Mouse (Mus musculus) embryonic fibroblast, embryonic 13.5 days (primary cell): ENCODE measurements around the gene Lin7c. TPM values are rescaled to one million over a fixed set of nuclear protein-coding genes. Genes with fewer than 3 reads are reported as not detected.

Source experiments
- H3K27ac ChIP-seq: 2 replicates; pipeline ENCODE4 v1.5.1; 2012; ENCODE audit warnings: low read length, control low read depth, inconsistent platforms; ENCODE audit not compliant: insufficient read depth
- H3K4me1 ChIP-seq: 2 replicates; pipeline ENCODE4 v1.6.1; 2011; ENCODE audit warnings: low read length; ENCODE audit not compliant: control insufficient read depth, insufficient read depth
- H3K4me3 ChIP-seq: 2 replicates; pipeline ENCODE4 v1.5.1; 2011; ENCODE audit warnings: mild to moderate bottlenecking, control low read depth, low read length; ENCODE audit not compliant: insufficient read depth
- CTCF ChIP-seq: IDR thresholded peaks from 2 replicates; pipeline ENCODE4 v1.5.1; 2011; ENCODE audit warnings: mild to moderate bottlenecking, control low read depth, low read length, moderate library complexity, borderline replicate concordance; ENCODE audit not compliant: insufficient read depth
- POLR2A ChIP-seq: IDR thresholded peaks from 2 replicates; pipeline ENCODE4 v1.6.1; 2011; ENCODE audit warnings: low read depth, mild to moderate bottlenecking, control low read depth, low read length, moderate library complexity
- polyA plus RNA-seq: library from polyadenylated mRNA; stranded (reverse); fragments of >200 nt; gene quantifications from 2 replicates; pipeline ENCODE4 v1.2.4, GENCODE M21; 2011; ENCODE audit warnings: low read depth; ENCODE audit not compliant: missing spikeins, insufficient read length

Lin7c gene
- polyA plus RNA-seq, 1 experiment: 40.6 TPM

GRCm38 (mm10) chr2:109935194-109935593, 44.5 kb downstream of the Lin7c start:
- H3K4me3 ChIP-seq: no peak overlapping the region
- no peak overlapping the region for H3K27ac ChIP-seq
- H3K4me1 ChIP-seq: peaks cover 4% of the 10 kb centered on the region; the same call in 1 of the 2 replicates
- TF ChIP-seq CTCF (no peak), POLR2A (no peak)

GRCm38 (mm10) chr2:109935754-109936409, 45.2 kb downstream of the Lin7c start:
- Histone ChIP-seq H3K27ac (no peak overlapping the region), H3K4me1 (peaks cover 4% of the 10 kb centered on the region; the same call in 1 of the 2 replicates), H3K4me3 (no peak overlapping the region)
- no peak for TF ChIP-seq POLR2A
- no peak for TF ChIP-seq CTCF

- no peak overlapping the region for H3K27ac ChIP-seq
- no peak overlapping the region for H3K4me3 ChIP-seq
- H3K4me1 ChIP-seq: peaks cover 4% of the 10 kb centered on the region; the same call in 1 of the 2 replicates
- TF ChIP-seq CTCF (no peak), POLR2A (no peak)
Observed at GRCm38 (mm10) chr2:109936410-109936755, 45.7 kb downstream of the Lin7c start.

GRCm38 (mm10) chr2:109941973-109942444, 51.4 kb downstream of the Lin7c start:
- no peak overlapping the region for H3K4me3 ChIP-seq
- no peaks in the 10 kb centered on the region for H3K4me1 ChIP-seq
- no peak overlapping the region for H3K27ac ChIP-seq
- TF ChIP-seq CTCF (no peak), POLR2A (no peak)

DNA sequence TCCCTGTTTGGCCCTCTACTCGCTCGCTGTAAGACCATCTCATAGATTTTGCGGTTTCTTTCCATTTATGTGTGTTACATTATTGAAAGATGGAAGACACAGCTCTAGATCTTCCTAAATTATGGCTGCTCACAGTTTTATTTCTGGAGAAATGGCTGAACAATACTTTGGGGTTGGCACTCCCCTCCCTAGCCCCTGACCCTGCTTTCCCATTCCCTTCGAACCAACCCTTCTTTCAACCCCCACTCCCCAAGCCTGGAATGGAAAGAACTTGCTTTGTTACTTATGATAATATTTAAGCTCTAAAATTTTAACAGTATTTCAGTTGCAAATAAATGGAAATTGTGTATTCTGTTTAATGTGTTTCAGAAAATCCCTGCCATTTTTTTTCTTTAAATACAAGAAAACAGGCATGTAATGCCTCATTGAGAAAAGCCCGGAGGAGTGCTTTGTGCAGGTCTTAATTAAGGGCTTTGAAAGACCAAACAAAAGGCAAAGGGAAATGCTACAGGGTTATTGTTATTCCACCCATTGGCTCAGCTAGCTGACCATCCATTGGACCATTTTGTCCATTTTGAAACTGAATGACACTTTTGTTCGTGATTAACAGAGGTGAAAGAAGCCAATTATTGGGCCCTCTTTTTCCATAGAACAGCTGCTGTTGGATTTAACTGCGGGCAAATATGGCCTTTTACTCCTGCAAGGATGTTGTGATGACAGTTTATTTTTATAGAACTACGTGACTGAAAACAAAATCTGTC, 52.3 kb downstream of the Lin7c start:
- H3K27ac ChIP-seq: no peak overlapping the region
- no peaks in the 10 kb centered on the region for H3K4me1 ChIP-seq
- H3K4me3 ChIP-seq: no peak overlapping the region
- TF ChIP-seq CTCF: no peak
- TF ChIP-seq POLR2A: no peak

- no peak overlapping the region for H3K27ac ChIP-seq
- TF ChIP-seq POLR2A (no peak), CTCF (no peak)
- H3K4me1 ChIP-seq: no peaks in the 10 kb centered on the region
- H3K4me3 ChIP-seq: no peak overlapping the region
Observed at GRCm38 (mm10) chr2:109944995-109945394, 54.3 kb downstream of the Lin7c start.

DNA sequence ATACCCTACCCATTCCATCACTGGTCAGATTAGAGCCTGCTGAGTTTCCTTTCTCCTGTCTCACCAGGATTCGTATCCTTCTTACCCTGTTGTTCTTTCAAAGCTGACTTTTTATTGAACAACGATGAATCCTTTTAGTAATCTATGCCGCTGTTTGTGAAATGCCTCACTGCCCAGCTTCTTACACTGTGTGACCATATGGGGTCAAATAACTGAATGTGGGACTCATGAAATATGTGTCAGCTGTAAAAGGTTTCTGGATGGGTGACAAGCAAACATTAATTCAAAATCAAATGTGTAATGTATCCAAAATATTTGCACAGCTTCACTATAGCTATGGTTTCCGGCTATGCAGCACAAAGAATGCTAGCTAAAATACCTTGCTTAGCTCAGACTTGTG, 54.9 kb downstream of the Lin7c start:
- Histone ChIP-seq H3K4me1 (no peaks in the 10 kb centered on the region), H3K27ac (no peak overlapping the region), H3K4me3 (no peak overlapping the region)
- TF ChIP-seq CTCF (no peak), POLR2A (no peak)

DNA sequence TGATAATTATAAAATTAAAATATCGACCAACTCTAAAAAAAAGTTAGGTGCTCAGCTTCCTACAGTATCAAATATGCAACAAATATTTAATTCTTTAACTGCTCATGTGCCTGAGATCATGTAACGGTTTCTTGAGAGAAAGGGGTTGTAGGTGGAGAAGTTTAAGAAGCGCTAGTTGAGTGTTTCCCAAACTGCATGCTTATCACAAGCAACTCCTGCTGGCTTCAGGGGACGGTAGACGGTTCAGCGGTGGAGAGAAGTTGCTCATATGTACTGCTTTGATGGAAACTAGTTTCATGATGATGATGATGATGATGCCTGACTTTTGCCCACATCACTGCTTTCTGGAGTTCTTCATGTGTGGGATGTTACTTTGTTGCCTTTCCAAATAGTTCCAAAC, 55.8 kb downstream of the Lin7c start:
- H3K4me1 ChIP-seq: no peaks in the 10 kb centered on the region
- H3K27ac ChIP-seq: no peak overlapping the region
- H3K4me3 ChIP-seq: no peak overlapping the region
- TF ChIP-seq POLR2A (no peak), CTCF (no peak)

DNA sequence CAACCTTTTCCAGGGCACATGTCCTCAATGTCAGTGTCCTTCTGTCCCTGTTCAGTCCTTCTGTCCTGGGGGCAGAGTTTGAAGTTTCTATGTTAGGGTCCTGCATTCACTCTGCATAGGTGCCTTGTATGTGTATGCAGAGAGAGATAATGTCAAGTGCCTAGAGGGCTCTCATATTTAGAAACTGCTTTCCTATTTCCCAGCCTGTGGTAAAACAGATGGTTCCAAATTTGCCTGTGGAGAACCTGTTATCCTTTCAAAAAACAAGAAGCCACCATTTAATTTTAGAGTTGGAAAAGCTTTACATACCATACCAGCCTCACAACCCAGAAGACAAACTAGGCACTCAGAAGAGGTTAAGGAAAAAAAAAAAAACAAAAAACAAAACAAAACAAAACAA, 58.9 kb downstream of the Lin7c start:
- no peak for TF ChIP-seq POLR2A
- Histone ChIP-seq H3K27ac (no peak overlapping the region), H3K4me3 (no peak overlapping the region), H3K4me1 (peaks cover 3% of the 10 kb centered on the region; the same call in 1 of the 2 replicates)

GRCm38 (mm10) chr2:109950311-109950710, 59.7 kb downstream of the Lin7c start:
- Histone ChIP-seq H3K4me1 (peaks cover 8% of the 10 kb centered on the region), H3K27ac (no peak overlapping the region), H3K4me3 (no peak overlapping the region)
- TF ChIP-seq POLR2A (no peak), CTCF (no peak)

Other genes starting within 250 kb of the Lin7c start
- 9.2 and 17.7 TPM in 2 replicates for gene Bdnf, start 216.2 kb upstream of the Lin7c start, polyA plus RNA-seq
- 30.6 and 40.3 TPM in 2 replicates for gene Lgr4, start 26.8 kb downstream of the Lin7c start, polyA plus RNA-seq
- gene Ccdc34, start 127.0 kb downstream of the Lin7c start, polyA plus RNA-seq: 27.5 and 33.1 TPM in 2 replicates